Mouse (Mus musculus): ENCODE measurements at regions not wholly inside any gene's neighbourhood (a gene's known extent, or its start where the extent isn't known, plus 50 kb on each side); places are given as distances from the start of the nearest gene placed in this dataset.

DNA sequence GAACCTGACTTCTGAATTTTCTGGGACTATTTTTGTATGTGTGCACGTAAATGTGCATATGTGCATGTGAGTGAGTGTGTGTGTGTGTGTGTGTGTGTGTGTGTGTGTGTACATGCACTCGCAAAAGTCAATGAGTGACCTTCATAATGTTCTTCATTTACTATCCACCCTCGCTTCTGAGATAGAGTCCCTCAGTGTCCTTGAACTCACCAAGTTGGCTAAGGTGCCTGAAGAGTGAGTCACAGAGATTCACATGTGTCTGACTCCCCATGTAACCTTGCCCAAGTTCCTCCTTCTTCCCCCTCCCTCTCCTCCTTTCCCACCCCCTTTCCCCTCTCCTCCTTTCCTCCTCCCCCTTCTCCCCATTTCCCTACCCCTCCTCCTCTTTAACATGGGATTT lies 341.6 kb downstream of the Cdh26 start:
- in situ Hi-C loops (cut with MboI; ENCODE audit: unreplicated experiment in 2 of 2) = no loop called here

DNA sequence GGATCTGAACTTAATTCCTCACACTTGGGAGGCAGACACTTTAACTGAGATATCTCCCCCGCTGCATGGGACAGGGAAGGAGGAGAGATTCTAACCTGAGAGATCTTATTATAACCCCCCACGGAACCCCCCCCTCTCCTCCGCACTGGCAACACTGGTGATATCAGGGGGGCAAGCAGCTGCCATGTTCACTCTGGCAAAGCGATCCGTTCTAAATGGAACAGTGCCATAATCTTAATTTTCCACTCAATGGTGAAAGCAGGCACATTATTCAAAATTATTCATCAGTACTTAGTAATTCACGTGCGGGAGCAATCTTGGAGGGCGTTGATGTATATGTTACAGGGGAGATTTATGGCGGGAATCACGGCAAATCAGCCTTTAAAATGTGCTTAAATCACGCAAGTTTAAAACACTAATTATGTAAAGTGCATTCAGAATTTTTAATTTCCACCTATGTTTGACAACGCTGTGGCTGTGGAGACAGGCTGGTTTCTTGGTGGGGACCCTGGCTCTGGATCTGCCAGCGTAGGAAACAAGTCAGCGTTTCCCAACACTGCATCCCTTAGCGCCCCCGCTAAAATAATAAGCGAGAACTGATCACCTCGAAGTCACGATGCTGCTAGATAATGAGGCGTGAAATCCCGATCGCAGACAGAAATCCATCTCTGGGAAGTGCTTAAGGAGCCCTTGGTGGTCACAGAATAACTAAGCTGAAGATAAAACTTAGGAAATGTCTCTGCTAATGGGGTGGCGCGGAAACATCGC lies 354.7 kb downstream of the Cdh26 start:
- in situ Hi-C loops (cut with MboI; ENCODE audit: unreplicated experiment in 2 of 2) = no loop called here

DNA sequence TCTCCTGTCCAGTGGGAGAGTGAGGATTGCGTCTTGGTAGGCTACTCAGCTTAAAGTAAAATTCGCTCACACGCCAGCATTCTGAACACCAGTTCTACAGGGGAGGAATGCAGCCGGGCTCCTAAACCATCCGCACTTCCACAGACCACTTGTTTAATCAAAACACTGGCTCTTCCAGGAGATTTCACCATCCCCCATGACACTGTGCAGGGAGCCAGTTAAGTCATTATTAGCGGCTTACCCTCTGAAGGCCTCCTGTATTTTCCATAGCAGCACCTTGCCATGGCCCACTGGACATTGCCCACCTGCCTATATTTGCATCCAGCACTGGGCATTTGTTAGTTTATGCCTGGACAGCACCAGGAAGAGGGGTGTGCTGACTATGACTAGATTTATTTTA lies 355.5 kb downstream of the Cdh26 start:
- in situ Hi-C loops (cut with MboI; ENCODE audit: unreplicated experiment in 2 of 2) = no loop called here

- in situ Hi-C loops (cut with MboI; ENCODE audit: unreplicated experiment in 2 of 2) = no loop called here
Measured at GRCm38 (mm10) chr2:178795841-178796240, 365.5 kb downstream of the Cdh26 start.

DNA sequence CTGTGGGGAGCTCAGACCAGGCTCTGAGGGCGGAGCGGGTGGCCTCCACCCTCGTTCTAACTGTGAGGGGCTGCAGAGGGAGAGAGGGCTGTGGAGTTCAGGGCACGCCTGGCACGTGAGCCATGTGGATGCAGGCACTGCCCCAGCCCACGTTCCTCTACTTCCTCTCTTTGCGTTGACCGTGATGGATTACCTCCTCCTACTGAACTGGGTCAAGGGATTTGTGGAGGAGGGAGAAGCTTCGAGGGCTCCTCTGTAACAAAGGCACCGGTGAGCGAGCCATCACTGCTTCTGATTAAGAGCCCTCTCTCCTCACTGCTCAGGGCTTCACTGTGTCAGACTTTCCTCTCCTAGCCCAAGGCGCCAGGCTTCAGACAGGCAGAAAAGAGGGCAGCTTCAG lies 371.1 kb downstream of the Cdh26 start:
- in situ Hi-C loops (cut with MboI; ENCODE audit: unreplicated experiment in 2 of 2) = no loop called here

- in situ Hi-C loops (cut with MboI; ENCODE audit: unreplicated experiment in 2 of 2) = no loop called here
Measured at GRCm38 (mm10) chr2:178805283-178805682, 375.0 kb downstream of the Cdh26 start.

- in situ Hi-C loops (cut with MboI; ENCODE audit: unreplicated experiment in 2 of 2) = no loop called here
Measured at GRCm38 (mm10) chr2:178821552-178821951, 391.2 kb downstream of the Cdh26 start.

DNA sequence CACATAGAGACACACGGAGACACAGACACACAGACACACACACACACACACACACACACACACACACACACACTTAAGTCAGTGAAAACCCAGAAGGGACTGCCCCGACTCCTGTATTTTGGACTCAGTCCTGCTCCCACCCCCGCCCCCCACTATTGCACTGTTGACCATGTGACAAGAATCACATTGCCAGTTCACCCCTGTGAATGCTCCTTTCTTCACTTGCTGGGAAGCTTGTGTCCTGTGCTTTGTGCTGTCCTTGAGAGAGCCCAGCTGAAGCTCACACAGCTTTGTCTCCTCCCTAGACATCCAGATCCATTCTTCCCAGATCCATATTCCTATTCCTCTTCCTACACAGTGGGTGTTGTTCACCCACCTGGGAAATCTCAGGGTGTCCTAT lies 400.0 kb downstream of the Cdh26 start:
- in situ Hi-C loops (cut with MboI; ENCODE audit: unreplicated experiment in 2 of 2) = no loop called here

GRCm38 (mm10) chr2:178834986-178835385 lies 404.7 kb downstream of the Cdh26 start:
- in situ Hi-C loops (cut with MboI; ENCODE audit: unreplicated experiment in 2 of 2) = no loop called here

GRCm38 (mm10) chr2:178838571-178838970 lies 408.2 kb downstream of the Cdh26 start:
- in situ Hi-C loops (cut with MboI; ENCODE audit: unreplicated experiment in 2 of 2) = no loop called here

DNA sequence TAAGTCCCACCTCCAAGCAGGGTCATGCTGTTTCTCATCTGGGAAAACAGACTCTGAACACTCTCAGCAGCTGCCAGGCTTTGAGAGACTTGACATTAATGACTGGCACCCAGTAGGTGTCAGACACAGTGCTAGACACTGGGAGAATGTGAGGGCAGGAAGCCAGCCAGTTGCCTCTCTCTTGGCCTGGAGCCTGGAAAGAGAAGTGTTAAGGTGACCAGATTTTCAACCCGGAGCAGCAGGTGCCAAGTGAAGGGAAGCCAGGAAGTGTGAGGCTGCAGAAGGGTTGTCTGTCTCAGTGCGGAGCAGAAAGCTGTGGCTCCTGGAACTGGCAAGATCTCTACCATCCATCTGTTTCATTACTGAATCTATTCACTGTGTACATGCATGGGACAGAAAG lies 410.6 kb downstream of the Cdh26 start:
- in situ Hi-C loops (cut with MboI; ENCODE audit: unreplicated experiment in 2 of 2) = no loop called here

- in situ Hi-C loops (cut with MboI; ENCODE audit: unreplicated experiment in 2 of 2) = no loop called here
Measured at GRCm38 (mm10) chr2:178842595-178842994, 412.3 kb downstream of the Cdh26 start.

- in situ Hi-C loops (cut with MboI; ENCODE audit: unreplicated experiment in 2 of 2) = no loop called here
Measured at GRCm38 (mm10) chr2:178843458-178843857, 413.1 kb downstream of the Cdh26 start.

DNA sequence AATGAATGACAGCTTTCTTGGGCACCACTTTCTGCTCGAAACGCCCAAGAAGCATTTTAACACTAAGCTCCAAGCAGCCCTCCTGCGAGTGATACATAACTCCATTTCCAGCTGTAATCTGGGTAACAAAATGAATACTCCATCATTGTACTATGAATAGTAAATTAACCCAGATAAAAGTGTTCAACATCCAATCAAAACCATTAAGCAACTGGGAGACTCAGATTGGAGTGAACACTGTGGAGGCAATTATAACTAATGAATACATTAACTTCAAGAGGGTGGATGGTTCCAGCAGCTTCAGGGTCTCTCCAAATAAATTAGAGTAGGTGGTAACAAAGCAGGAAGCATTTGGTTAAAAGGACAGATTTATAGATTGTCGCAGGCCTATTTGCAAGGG lies 414.2 kb downstream of the Cdh26 start:
- in situ Hi-C loops (cut with MboI; ENCODE audit: unreplicated experiment in 2 of 2) = no loop called here

DNA sequence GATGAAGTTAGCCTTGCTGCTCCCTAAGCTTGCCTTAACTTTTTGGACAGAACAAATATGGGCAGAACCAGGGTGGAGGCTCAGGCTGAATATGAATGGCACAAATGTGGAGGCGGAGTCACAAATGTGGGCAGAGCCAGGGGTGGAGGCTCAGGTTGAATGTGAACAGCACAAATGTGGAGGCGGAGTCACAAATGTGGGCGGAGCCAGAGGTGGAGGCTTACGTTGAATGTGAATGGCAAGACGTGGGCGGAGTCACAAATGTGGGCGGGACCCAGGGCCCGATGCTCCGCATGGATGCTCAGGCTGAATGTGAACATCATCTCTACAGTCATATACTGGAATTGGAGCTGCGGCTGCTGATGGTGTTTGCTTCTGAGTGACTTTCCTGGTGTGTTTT lies 420.0 kb downstream of the Cdh26 start:
- in situ Hi-C loops (cut with MboI; ENCODE audit: unreplicated experiment in 2 of 2) = no loop called here

DNA sequence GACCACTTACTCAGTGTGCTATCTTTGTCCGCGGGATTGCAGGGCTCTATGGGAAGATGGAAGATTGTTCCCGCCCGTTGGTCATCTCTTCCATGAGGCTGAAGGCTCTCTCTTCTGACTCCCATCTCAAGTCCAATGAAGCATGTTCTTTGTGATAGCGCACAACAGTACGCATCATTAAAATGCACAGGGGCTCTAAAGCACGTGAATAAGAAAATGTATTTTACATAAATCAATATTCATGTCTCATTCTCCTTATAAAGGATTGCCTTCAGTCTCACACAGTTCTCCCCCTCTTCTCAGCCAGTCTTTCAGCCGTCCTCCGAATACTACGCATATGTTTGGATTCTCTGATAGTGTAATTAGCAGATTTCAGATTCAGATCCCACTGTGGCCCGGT lies 420.4 kb downstream of the Cdh26 start:
- in situ Hi-C loops (cut with MboI; ENCODE audit: unreplicated experiment in 2 of 2) = no loop called here

GRCm38 (mm10) chr2:178854012-178854411 lies 423.7 kb downstream of the Cdh26 start:
- in situ Hi-C loops (cut with MboI; ENCODE audit: unreplicated experiment in 2 of 2) = no loop called here

DNA sequence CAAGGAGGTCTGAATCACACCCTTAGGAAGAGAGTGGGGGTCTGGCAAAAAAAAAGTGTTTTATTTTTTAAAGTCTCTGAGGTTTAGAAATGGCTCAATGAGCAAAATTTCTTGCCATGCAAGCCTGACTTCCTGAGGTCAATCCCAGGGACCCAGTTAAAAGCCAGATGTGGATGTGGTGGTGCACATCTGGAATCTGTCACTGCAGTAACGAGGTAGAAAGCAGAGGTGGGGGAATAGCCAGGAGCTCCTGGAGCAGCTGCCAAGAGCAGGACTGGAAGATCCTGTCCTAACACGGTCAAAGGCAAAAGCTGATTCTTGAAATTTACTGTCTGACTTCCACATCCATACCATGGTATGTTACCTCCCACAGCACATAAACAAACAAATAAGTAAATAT lies 424.4 kb downstream of the Cdh26 start:
- in situ Hi-C loops (cut with MboI; ENCODE audit: unreplicated experiment in 2 of 2) = no loop called here

DNA sequence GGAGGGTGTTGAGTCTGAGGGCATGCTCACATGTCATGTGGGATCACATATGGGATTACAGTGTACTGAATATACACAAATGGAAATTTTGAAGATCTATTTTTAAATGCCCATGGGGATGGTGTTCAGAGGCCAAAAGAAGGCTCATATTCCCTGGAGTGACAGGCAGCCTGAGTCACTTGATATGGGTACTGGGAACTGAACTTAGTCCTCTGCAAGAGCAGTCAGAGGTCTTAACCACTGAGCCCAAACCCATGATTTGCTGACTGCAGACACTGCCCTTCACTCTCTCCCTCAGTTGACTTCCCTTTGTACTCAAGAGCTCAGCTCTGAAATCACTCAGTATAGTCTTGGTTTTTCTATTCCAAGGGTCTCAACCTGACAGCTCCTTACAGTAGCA lies 432.3 kb downstream of the Cdh26 start:
- in situ Hi-C loops (cut with MboI; ENCODE audit: unreplicated experiment in 2 of 2) = no loop called here

DNA sequence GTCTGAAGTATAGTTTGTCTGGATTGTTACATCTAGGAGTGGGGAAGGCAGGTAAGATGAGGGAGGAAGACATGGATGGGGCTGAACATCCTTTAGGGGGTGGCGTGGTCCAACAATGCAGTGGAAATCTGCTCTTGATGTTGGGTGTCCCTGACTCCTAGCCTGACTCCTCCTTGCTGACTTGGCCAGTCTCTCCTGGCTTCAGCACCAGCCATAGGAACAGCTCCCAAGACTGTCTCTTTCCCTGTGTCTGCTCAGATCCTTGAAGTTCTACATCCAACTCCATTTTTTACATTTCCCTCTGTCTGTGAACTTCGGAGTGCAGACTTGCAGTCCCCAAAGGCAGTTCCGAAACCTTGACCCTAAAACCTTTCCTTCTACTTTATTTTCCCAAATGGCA lies 436.8 kb downstream of the Cdh26 start:
- in situ Hi-C loops (cut with MboI; ENCODE audit: unreplicated experiment in 2 of 2) = no loop called here

DNA sequence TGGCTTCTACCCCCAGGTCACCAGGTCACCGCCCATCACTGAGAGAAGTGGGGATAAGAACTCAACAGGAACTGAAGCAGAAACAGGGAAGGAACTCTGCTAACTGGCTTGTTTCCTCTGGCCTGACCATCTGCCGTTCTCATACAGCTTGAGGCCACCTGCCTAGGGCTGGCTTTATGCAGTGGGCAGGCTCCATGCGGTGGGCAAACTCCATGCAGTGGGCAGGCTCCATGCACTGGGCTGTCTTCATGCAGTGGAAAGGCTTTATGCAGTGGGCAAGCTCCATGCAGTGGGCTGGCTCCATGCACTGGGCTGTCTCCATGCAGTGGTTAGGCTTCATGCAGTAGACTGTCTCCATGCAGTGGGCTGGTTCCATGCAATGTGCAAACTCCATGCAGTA lies 438.8 kb downstream of the Cdh26 start:
- in situ Hi-C loops (cut with MboI; ENCODE audit: unreplicated experiment in 2 of 2) = no loop called here

- in situ Hi-C loops (cut with MboI; ENCODE audit: unreplicated experiment in 2 of 2) = no loop called here
Measured at GRCm38 (mm10) chr2:178878436-178878835, 448.1 kb downstream of the Cdh26 start.

- in situ Hi-C loops (cut with MboI; ENCODE audit: unreplicated experiment in 2 of 2) = no loop called here
Measured at GRCm38 (mm10) chr2:178885686-178886085, 455.4 kb downstream of the Cdh26 start.

Measured in v-Abl transformed pro-B cells (cell line).